Mouse (Mus musculus) heart, adult 18-20 months (tissue): ENCODE data around the gene Tor1b. TPM values are rescaled to one million over a fixed set of nuclear protein-coding genes. Genes with fewer than 3 reads are reported as not detected.
A peak's percentile ranks its signal among the peaks of the same experiment; 100 is the strongest.

Experiments
- DNase-seq, 2 experiments: peaks; one replicate each; pipeline ENCODE4 v3.0.0; 2021 to 2022; ENCODE audit warnings: mixed read lengths in 1 of 2
- total RNA-seq, 2 experiments: library from RNA; stranded (reverse); gene quantifications; 2 replicates each; pipeline ENCODE4 v1.2.3; 2021

Gene Tor1b
- total RNA-seq, 2 experiments from 2014 or later: 25.2 to 29.1 TPM

DNA sequence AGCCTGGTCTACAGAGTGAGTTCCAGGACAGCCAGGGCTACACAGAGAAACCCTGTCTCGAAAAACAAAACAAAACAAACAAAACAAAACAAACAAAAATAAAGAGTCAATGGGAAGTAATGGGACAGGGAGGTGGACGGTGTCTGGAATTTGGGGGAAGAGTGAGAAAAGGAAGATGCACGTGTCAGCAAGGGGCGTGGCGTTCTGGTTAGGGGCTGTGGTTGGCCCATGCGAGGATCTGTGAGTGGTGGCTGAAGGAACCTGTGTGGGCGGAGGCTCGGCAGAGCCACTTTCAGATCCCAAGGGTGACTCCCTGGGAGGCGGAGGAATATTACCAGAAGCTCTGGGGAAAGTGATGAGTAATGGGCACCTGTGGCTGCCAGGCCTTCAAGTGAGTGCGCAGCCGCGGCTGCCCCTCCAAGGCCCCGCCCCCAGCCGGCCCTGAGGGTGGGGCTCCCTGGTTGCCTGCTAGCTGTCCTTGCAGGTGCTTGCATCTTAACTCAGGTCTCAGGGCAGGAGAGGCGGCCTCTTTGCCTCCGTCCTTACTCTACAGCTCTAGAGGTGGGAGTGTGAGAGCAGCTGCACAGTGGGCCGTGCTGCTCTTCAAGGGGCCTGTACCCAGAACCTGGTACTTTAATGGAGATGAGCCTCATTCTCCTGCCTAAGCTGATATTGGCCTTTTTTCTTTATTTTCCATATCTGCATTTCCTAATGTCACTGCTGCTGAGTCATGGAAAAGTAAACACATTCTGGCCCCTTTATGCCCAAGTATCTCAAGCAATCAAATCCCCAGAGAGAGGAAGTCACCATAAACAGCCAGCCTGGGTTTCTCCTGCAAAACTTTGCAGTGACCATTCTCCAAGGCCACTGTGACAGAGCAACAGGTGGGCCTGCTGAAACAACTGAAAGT is 32.6 kb downstream of the Tor1b start:
- peak in 1 of 2 experiments; percentile 28 for DNase-seq

DNA sequence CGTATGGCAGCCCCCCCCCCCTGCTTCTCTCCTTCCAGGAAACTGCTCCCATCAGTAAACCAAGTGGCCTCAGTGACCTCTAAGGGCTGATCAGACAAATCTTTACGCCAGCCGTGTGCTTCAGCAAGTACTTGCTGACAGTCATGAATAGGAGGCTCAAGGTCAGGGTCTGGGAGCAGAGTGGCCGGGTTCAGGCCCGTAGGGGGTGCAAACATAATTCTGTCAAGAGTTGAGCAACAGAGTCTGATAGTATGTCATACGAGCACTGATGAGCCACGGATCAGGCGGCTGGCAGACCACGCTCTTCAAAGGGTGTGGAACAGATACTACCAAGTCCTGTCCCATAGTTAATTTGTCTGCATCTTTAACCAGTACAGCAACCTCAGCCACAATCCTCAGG is 37.5 kb downstream of the Tor1b start:
- DNase-seq: no peak

GRCm38 (mm10) chr2:30994853-30995252 is 42.1 kb downstream of the Tor1b start:
- no peak for DNase-seq

GRCm38 (mm10) chr2:30995432-30995996 is 42.8 kb downstream of the Tor1b start:
- peak; percentile 69 to 73 for DNase-seq

DNA sequence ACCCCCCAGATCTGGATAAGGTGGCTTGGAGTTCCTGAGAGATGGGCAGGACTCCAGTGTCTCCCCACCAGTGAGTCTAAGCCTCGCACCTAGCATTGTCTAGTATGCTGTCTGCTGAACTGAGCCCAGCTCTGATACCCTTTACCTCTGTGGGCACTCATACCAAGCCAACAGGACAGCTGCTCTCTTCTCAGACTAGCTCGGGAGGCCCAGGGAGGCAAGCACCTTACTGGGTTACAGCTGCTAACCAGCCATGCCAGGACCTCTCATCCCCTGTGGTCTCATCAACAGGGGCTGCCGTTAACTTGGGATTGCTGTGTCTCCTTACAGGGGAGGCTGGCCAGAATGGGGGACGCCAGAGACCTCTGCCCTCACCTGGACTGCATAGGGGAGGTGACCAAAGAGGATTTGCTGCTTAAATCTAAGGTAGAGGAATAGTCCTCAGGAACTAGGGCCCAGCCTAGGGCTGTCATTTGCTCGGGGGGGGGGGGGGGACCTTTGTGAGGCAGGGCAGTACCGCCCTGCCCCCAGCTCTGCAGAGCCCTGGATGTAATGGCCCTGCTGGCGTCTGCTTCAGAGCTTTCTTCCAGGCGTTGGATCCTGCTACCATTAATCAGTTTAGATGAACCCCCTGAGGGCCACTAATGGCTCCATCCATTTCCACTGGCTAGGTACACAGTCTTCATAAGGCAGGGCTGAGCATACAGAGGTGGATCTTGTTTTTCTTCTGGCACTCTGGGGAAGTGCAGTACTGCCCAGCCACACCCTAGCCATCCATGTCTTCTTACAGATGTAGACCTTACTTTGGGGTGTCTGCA is 45.9 kb downstream of the Tor1b start:
- no peak for DNase-seq

- DNase-seq: no peak
Measured at GRCm38 (mm10) chr2:31002857-31003256, 50.1 kb downstream of the Tor1b start.

GRCm38 (mm10) chr2:31005453-31005852 is 52.7 kb downstream of the Tor1b start:
- DNase-seq: no peak

DNA sequence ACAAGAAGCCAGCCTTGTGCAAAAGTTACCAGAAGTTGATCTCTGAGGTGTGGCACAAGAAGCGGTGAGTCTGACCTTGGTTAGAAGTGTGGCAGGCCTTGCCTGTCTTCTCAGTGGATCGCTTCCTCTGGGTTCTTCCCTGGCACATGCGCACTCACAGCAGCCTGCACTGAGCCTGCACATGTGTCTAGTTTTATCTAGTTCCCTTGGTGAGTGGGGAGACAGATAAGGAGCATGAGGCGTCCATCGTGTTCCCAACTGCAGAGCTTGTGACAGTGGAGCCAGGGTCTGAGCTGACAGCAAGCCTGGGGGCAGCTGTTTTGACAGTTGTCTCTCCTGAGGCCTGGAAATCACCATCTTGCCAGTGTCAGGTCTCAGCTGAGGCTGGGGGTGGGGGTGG is 53.7 kb downstream of the Tor1b start:
- DNase-seq: peak; percentile 64 to 83

DNA sequence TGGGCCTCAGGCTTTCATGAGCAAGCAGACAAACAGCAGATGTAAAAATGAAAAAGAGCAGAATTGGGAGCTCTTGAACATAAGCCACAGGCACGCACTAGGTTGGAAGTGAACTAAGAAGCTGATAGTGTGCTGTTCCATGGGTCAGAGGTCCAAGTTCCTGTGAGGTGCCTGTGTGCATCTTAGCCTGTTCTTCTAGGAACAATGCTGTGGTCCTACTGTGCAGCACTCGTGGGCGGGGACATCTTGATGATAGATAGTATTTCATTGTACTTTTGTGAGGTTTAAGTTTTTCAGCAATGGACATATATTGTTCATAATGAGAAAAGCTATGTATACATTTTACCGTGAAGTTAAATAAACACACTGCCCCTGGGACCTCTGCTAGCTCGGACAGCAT is 54.4 kb downstream of the Tor1b start:
- no peak for DNase-seq

Other genes with a start within 250 kb of the Tor1b start
- gene 1700001O22Rik, start 149.3 kb upstream of the Tor1b start, total RNA-seq: under 1 TPM; 0.49 to 0.74 TPM
- gene Ntmt1, start 145.1 kb upstream of the Tor1b start, total RNA-seq: 10 to 100 TPM; 22.6 to 29.2 TPM
- 1 to 10 TPM; 6.6 to 7.4 TPM for gene Asb6, start 122.6 kb upstream of the Tor1b start, total RNA-seq
- 1 to 10 TPM in 1 of 2 experiments, under 1 TPM in 1; 0.92 to 1.5 TPM for gene Prrx2, start 118.0 kb upstream of the Tor1b start, total RNA-seq
- 1 to 10 TPM; 1.5 to 2.6 TPM for gene Ptges, start 23.1 kb upstream of the Tor1b start, total RNA-seq
- gene Tor1a, start 15.0 kb downstream of the Tor1b start, total RNA-seq: 10 to 100 TPM in 1 of 2 experiments, 1 to 10 TPM in 1; 8.8 to 10.3 TPM
- gene BC005624, start 29.2 kb downstream of the Tor1b start, total RNA-seq: 10 to 100 TPM; 19.4 to 22.9 TPM
- gene Usp20, start 29.3 kb downstream of the Tor1b start, total RNA-seq: 10 to 100 TPM; 50.1 to 53.8 TPM
- gene Fnbp1, start 189.0 kb downstream of the Tor1b start, total RNA-seq: 10 to 100 TPM; 52.3 to 62.0 TPM
- 10 to 100 TPM; 26.2 to 27.4 TPM for gene Gpr107, start 199.4 kb downstream of the Tor1b start, total RNA-seq